Mouse (Mus musculus) T-cell, adult 66 days (primary cell): Measurements from ENCODE around the gene Ssty2. TPM values are rescaled to one million over a fixed set of nuclear protein-coding genes. Genes with fewer than 3 reads are reported as not detected.

Experiments used
- total RNA-seq, 2 experiments: library from RNA; stranded (reverse); gene quantifications; 3 replicates in 1 of 2; 4 replicates in 1 of 2; pipeline ENCODE4 v1.2.4; 2023

The Ssty2 gene
- not detected for total RNA-seq

GRCm38 (mm10) chrY:67047972-67048371 is at the start of gene Ssty2:
Ssty2 (minus strand) TSS chrY:67048072.

